Mouse (Mus musculus) cerebellum, adult 9-11 months (tissue): ENCODE data around the gene Bloc1s3.

ENCODE experiments used
- DNase-seq: peaks from one replicate; pipeline ENCODE4 v3.0.0; 2022

Bloc1s3 gene

GRCm38 (mm10) chr7:19508150-19508923, at the start of gene Bloc1s3, which contains the start of gene Trappc6a:
TSS of gene Bloc1s3 (minus strand) at chr7:19508367.
TSS of gene Trappc6a (plus strand) at chr7:19508395.
- peak; percentile 92 for DNase-seq

GRCm38 (mm10) chr7:19557086-19557485, 48.9 kb upstream of the Bloc1s3 start:
- DNase-seq = peak; percentile 65

GRCm38 (mm10) chr7:19554168-19554567, 46.0 kb upstream of the Bloc1s3 start:
- DNase-seq = no peak

GRCm38 (mm10) chr7:19552443-19552842, 44.3 kb upstream of the Bloc1s3 start:
- no peak for DNase-seq

- DNase-seq = no peak
These were observed 43.5 kb upstream of the Bloc1s3 start for GRCm38 (mm10) chr7:19551634-19552033.

GRCm38 (mm10) chr7:19549394-19549793, 41.2 kb upstream of the Bloc1s3 start:
- no peak for DNase-seq

GRCm38 (mm10) chr7:19547344-19547969, 39.3 kb upstream of the Bloc1s3 start:
- DNase-seq = no peak

- no peak for DNase-seq
These were observed 37.8 kb upstream of the Bloc1s3 start for GRCm38 (mm10) chr7:19546007-19546406.

- DNase-seq = no peak
These were observed 35.4 kb upstream of the Bloc1s3 start for GRCm38 (mm10) chr7:19543584-19543983.

- DNase-seq = peak; percentile 83
These were observed 34.1 kb upstream of the Bloc1s3 start for GRCm38 (mm10) chr7:19542155-19542691.

GRCm38 (mm10) chr7:19541681-19542154, 33.6 kb upstream of the Bloc1s3 start:
- no peak for DNase-seq

- DNase-seq = peak; percentile 67
These were observed 32.8 kb upstream of the Bloc1s3 start for GRCm38 (mm10) chr7:19540771-19541566.

GRCm38 (mm10) chr7:19534676-19535075, 26.5 kb upstream of the Bloc1s3 start:
- no peak for DNase-seq

GRCm38 (mm10) chr7:19532240-19532639, 24.1 kb upstream of the Bloc1s3 start:
- DNase-seq = no peak

- DNase-seq = no peak
These were observed 22.9 kb upstream of the Bloc1s3 start for GRCm38 (mm10) chr7:19531077-19531476.

GRCm38 (mm10) chr7:19525105-19525481, 16.9 kb upstream of the Bloc1s3 start:
- no peak for DNase-seq

GRCm38 (mm10) chr7:19524420-19525104, 16.4 kb upstream of the Bloc1s3 start:
- DNase-seq = no peak

GRCm38 (mm10) chr7:19523757-19524419, 15.7 kb upstream of the Bloc1s3 start:
- no peak for DNase-seq

GRCm38 (mm10) chr7:19523017-19523756, 15.0 kb upstream of the Bloc1s3 start:
- DNase-seq = no peak

- no peak for DNase-seq
These were observed 11.9 kb upstream of the Bloc1s3 start for GRCm38 (mm10) chr7:19520032-19520431.
